Mouse (Mus musculus) megakaryocyte, embryonic 14.5 days (primary cell): Measurements from ENCODE around the gene Slamf9. TPM values are rescaled to one million over a fixed set of nuclear protein-coding genes. Genes with fewer than 3 reads are reported as not detected.

Source experiments
- H3K27me3 ChIP-seq: replicated peaks from 2 replicates; pipeline ENCODE3; 2012; ENCODE audit warnings: inconsistent platforms
- H3K36me3 ChIP-seq: replicated peaks from 2 replicates; pipeline ENCODE3; 2012; ENCODE audit warnings: low read length, inconsistent platforms, mixed read lengths
- H3K4me1 ChIP-seq: 2 replicates; pipeline ENCODE4 v1.6.1; 2012; ENCODE audit warnings: inconsistent platforms
- H3K4me3 ChIP-seq: replicated peaks from 2 replicates; pipeline ENCODE3; 2012; ENCODE audit warnings: moderate library complexity, mild to moderate bottlenecking, inconsistent platforms
- H3K9me3 ChIP-seq: 2 replicates; pipeline ENCODE4 v1.6.1; 2012; ENCODE audit warnings: inconsistent platforms
- FLI1 ChIP-seq: IDR thresholded peaks from 2 replicates; pipeline ENCODE4 v1.6.1; 2012; ENCODE audit warnings: low read length, inconsistent platforms, mixed read lengths
- GATA1 ChIP-seq: IDR thresholded peaks from 3 replicates; pipeline ENCODE4 v1.6.1; 2012; ENCODE audit warnings: mixed read lengths, low read length, inconsistent platforms, borderline replicate concordance
- polyA plus RNA-seq: library from polyadenylated mRNA; stranded (reverse); fragments of >175 nt; gene quantifications from 2 replicates; pipeline ENCODE4 v1.2.3, GENCODE M21; 2012; ENCODE audit warnings: low replicate concordance; ENCODE audit not compliant: insufficient read depth

Gene Slamf9
- polyA plus RNA-seq, 1 experiment, result not detected

DNA sequence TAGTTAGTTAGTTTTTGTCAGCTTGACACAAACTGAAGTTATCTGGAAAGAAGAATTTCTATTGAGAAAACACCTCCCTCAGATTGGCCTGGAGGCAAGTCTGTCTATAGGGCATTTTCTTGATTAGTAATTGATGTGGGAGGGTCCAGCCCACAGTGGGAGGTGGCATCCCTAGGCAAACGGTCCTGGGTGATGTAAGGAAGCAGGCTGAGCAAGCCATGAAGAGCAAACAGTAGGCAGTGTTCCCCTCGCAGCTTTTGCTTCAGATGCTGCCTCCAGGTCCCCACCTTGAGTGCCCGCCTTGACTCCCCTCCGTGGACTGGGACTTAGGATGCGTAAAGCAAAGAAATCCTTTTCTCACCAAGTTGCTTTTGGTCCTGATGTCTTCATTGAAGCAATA, 34.1 kb downstream of the Slamf9 start:
- peaks cover 76% of the 10 kb centered on the region for H3K36me3 ChIP-seq
- TF ChIP-seq GATA1 (no peak), FLI1 (no peak)
- H3K27me3 ChIP-seq, result no peaks in the 10 kb centered on the region
- no peak overlapping the region for H3K4me3 ChIP-seq
- H3K4me1 ChIP-seq, result peaks cover 100% of the 10 kb centered on the region
- no peaks in the 10 kb centered on the region for H3K9me3 ChIP-seq

GRCm38 (mm10) chr1:172509983-172510382, 34.8 kb downstream of the Slamf9 start:
- no peak for TF ChIP-seq FLI1
- TF ChIP-seq GATA1, result no peak
- no peak overlapping the region for H3K4me3 ChIP-seq
- peaks cover 69% of the 10 kb centered on the region for H3K36me3 ChIP-seq
- no peaks in the 10 kb centered on the region for H3K27me3 ChIP-seq
- H3K9me3 ChIP-seq, result no peaks in the 10 kb centered on the region
- peaks cover 100% of the 10 kb centered on the region for H3K4me1 ChIP-seq

DNA sequence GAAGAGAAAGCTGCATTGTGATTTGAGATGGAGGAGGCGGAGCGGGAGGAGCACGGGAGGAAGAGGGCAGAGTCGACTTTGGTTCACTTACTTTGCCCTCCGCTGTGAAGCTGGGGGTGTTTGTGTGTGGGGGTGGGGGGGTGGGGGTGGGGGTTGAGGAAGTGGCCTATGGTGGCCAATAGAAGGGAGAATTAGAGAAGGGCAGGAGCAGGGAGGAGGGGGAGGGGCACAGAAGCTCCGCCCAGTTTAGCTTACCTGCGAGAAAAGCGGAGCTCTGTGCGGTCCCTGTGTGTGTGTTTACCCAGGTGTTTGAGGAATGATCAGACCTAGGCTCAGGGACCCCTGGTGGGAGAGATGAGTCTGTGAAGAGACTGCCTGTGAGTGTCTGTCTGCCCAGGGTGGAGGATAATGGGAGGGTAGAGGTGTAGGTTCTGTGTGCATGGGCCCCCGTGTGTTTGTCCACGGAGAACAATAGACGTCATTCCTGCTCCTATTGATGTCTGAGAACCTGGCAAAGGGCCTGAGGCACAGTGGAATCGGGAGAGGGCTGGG, 35.3 kb downstream of the Slamf9 start:
- Histone ChIP-seq H3K27me3 (no peaks in the 10 kb centered on the region), H3K4me3 (no peak overlapping the region), H3K4me1 (peaks cover 100% of the 10 kb centered on the region), H3K9me3 (no peaks in the 10 kb centered on the region), H3K36me3 (peaks cover 64% of the 10 kb centered on the region)
- TF ChIP-seq FLI1, result no peak
- no peak for TF ChIP-seq GATA1

- H3K4me3 ChIP-seq, result peak overlapping the region; percentile 91
- H3K27me3 ChIP-seq, result no peaks in the 10 kb centered on the region
- H3K36me3 ChIP-seq, result peaks cover 49% of the 10 kb centered on the region
- peaks cover 88% of the 10 kb centered on the region for H3K4me1 ChIP-seq
- TF ChIP-seq FLI1 (peak; percentile 87), GATA1 (no peak)
- peaks cover 5% of the 10 kb centered on the region; the same call in 1 of the 2 replicates for H3K9me3 ChIP-seq
Observed at GRCm38 (mm10) chr1:172512962-172513361, 37.8 kb downstream of the Slamf9 start.

GRCm38 (mm10) chr1:172513525-172514212, 38.5 kb downstream of the Slamf9 start:
- H3K4me1 ChIP-seq, result peaks cover 81% of the 10 kb centered on the region
- peak; percentile 95 for TF ChIP-seq GATA1
- TF ChIP-seq FLI1, result peak; percentile 81; the same call in 1 of the 2 replicates
- H3K9me3 ChIP-seq, result peaks cover 5% of the 10 kb centered on the region; the same call in 1 of the 2 replicates
- peaks cover 42% of the 10 kb centered on the region for H3K36me3 ChIP-seq
- no peaks in the 10 kb centered on the region for H3K27me3 ChIP-seq
- peak overlapping the region; percentile 91 for H3K4me3 ChIP-seq

DNA sequence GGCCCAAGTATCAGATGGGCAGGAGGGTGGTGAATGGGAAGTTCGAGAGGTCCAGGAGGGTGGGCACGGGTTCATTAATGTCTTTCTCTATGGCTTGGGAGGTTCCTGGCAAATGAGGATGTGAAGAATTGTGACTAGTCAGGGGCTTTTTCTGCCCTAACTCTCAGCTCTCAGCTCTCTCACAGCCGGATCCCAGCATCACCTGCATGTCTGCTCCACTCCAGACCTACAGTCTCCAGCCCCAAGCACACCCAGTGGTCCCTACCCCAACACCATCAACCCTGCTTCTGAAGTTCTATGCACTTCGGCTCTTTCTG, 39.0 kb downstream of the Slamf9 start:
- TF ChIP-seq GATA1 (no peak), FLI1 (no peak)
- H3K27me3 ChIP-seq, result no peaks in the 10 kb centered on the region
- peaks cover 37% of the 10 kb centered on the region for H3K36me3 ChIP-seq
- peak overlapping the region; percentile 91 for H3K4me3 ChIP-seq
- H3K9me3 ChIP-seq, result peaks cover 5% of the 10 kb centered on the region; the same call in 1 of the 2 replicates
- peaks cover 79% of the 10 kb centered on the region for H3K4me1 ChIP-seq

GRCm38 (mm10) chr1:172514551-172515268, 39.6 kb downstream of the Slamf9 start:
- Histone ChIP-seq H3K4me3 (peak overlapping the region; percentile 91), H3K9me3 (peaks cover 5% of the 10 kb centered on the region; the same call in 1 of the 2 replicates), H3K36me3 (peaks cover 32% of the 10 kb centered on the region), H3K4me1 (peaks cover 79% of the 10 kb centered on the region), H3K27me3 (no peaks in the 10 kb centered on the region)
- no peak for TF ChIP-seq GATA1
- TF ChIP-seq FLI1, result no peak

GRCm38 (mm10) chr1:172515396-172515795, 40.2 kb downstream of the Slamf9 start:
- TF ChIP-seq GATA1, result no peak
- TF ChIP-seq FLI1, result no peak
- Histone ChIP-seq H3K9me3 (peaks cover 5% of the 10 kb centered on the region; the same call in 1 of the 2 replicates), H3K36me3 (peaks cover 26% of the 10 kb centered on the region), H3K4me1 (peaks cover 79% of the 10 kb centered on the region), H3K27me3 (no peaks in the 10 kb centered on the region), H3K4me3 (peak overlapping the region; percentile 84)

GRCm38 (mm10) chr1:172518013-172518412, 42.9 kb downstream of the Slamf9 start:
- Histone ChIP-seq H3K4me3 (no peak overlapping the region), H3K36me3 (peaks cover 10% of the 10 kb centered on the region), H3K4me1 (peaks cover 70% of the 10 kb centered on the region), H3K9me3 (peaks cover 5% of the 10 kb centered on the region; the same call in 1 of the 2 replicates), H3K27me3 (no peaks in the 10 kb centered on the region)
- TF ChIP-seq GATA1, result no peak
- no peak for TF ChIP-seq FLI1

DNA sequence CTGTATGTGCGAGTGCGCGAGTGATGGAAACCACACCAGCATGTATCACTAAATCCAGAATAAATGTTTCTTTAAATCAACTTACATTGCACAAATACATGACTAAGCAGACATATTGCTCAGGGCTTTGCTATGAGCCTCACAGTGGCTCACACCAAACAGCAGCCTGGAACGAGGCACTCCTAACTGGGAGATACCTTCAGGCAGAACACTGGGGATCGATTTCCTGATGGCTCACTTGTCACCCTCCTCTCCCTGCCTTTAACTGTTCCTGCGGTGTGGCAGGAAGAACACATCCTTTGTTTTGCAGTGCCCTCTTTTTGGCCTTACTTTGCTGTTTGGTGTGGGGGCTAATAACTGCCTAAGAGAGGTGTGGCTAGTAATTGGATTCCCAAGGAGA, 44.5 kb downstream of the Slamf9 start:
- no peak overlapping the region for H3K4me3 ChIP-seq
- no peaks in the 10 kb centered on the region for H3K27me3 ChIP-seq
- H3K4me1 ChIP-seq, result peaks cover 62% of the 10 kb centered on the region
- peaks cover 5% of the 10 kb centered on the region; the same call in 1 of the 2 replicates for H3K9me3 ChIP-seq
- H3K36me3 ChIP-seq, result peaks cover 10% of the 10 kb centered on the region
- no peak for TF ChIP-seq FLI1
